Mouse (Mus musculus): ENCODE measurements around the gene Yif1b.
A peak's percentile ranks its signal among the peaks of the same experiment; 100 is the strongest.
"Not testable (repeated sequence)": the region's sequence is repeated elsewhere in the genome, so short reads cannot be mapped to it uniquely, and the experiment has no call there.

Yif1b gene

DNA sequence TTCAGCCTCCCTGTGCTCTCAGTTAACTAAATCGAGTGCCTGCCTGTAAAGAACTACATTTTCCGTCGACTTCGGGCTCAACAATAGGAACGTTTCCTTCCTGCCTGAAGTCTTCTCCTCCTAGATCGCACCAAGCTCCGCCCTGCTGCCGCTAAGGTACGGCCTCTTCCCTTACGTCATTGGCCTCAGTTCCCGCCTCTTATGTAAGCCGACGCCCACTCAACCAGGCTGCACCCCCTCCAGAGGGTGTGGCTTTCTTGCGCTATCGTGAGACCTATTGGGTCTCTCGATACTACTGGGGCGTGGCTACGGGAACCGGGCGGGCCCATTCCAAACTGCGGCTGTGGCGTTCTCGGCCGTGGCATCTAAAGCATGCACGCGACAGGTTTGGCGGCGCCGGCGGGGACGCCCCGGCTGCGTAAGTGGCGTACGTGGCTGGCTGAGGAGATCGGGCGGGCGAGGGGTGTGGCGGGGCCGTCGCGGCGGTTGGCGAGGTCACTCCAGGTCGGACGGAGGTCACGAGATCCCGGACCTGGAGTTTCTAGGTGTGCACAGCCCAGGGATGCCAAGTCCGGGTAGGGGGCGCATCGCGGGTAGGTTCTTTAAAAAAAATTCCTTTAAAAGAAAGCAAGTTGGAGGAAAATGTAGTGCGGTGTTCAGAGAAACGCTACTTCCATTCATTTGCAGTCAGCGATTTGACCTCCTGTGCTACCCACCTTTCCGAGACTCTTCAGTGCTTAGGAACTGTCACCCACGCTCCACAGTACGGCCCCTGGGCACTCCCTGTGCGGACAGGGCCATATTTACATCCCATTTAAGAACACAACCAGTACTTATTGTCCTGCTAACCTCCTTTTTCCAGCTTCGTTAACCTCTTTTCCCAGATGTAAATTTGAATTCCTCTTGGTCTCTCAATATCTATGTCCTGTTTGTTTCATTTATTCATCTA is at the start of gene Yif1b:
Yif1b (plus strand) TSS at position 311 of the 949 bp plus-strand sequence.
- DNase-seq (ENCODE audit: extremely low spot score, low spot score), result peak; percentile 98

DNA sequence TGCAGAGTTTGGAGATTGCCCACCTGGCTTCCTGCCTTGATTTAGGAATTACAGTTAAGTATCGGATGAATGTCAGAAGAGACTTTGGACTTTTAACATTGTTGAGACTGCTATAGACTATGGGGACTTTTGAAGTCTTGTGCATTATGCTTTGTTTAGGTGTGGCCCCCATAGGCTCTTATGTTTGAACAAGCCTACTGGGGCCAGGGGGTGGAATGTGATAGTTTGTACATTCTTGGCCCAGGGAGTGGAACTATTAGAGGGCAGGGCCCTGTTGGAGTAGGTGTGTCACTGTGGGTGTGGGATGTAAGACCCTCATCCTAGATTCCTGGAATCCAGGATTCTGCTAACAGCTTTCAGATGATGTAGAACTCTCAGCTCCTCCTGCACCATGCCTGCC is 43.9 kb upstream of the Yif1b start:
- not testable (repeated sequence) for DNase-seq (ENCODE audit: extremely low spot score, low spot score)

DNA sequence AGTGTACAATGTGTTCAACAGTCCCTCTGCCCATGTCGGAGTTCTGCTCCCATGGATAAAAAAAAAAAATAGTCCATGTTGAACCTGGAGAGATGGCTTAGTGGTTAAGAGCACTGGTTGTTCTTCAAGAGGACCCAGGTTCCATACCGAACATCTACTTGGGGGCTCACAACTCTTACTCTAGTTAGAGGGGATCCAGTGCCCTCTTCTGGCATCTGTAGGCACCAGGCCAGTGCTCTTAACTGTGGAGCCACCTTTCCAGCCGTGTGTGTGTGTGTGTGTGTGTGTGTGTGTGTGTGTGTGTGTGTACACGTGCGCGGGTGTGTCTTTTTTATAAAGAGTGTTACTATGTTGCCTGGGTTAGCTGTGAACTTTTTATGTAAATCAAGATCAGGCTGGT is 35.6 kb upstream of the Yif1b start:
- no peak for DNase-seq (ENCODE audit: extremely low spot score, low spot score)

DNA sequence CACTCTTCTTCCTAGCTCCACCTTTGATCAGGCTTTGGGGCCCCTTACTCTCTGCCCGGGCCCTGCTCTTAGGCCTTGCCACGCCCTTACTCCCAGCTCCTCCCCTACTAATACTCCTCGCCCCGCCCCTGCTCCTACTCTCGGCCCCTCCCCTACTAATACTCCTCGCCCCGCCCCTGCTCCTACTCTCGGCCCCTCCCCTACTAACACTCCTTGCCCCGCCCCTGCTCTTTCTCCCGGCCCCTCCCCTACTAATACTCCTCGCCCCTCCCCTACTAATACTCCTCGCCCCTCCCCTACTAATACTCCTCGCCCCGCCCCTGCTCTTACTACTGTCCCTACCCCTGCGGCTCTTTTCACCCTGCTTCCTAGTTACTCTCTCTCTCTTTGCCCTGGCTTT is 27.1 kb upstream of the Yif1b start:
- DNase-seq (ENCODE audit: extremely low spot score, low spot score), result not testable (repeated sequence)

DNA sequence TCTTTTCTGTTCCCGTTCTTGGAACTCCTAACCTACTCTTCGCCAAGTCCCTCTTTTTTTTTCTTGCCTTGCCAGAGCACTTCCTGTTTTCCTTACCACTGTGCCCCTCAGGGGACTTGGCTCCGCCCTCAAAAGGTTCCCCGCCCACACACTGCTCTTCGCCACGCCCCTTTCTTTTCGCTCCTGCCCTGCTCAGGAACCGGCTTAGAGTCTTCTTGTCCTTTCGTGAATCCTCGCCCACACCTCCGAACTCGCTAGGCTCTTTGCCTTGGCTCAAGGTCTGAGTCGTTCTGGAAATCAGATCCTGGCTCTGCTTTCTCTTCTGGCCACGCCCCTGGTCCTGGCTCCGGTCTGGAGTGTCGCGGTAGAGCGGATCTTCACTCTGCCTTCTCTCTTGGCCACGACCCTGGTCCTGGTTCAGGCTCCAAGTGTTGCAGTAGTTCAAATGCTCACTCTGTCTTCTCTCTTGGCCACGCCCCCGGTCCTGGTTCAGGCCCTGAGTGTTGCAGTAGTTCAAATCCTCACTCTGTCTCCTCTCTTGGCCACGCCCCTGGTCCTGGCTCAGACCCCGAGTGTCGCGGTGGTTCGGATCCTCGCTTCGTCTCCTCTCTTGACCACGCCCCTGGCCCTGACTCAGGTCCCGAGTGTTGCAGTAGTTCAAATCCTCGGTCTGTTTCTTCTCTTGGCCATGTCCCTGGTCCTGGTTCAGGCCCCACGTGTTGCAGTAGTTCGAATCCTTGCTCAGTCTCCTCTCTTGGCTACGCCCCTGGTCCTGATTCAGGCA is 26.5 kb upstream of the Yif1b start:
- peak; percentile 70 for DNase-seq (ENCODE audit: extremely low spot score, low spot score)

DNA sequence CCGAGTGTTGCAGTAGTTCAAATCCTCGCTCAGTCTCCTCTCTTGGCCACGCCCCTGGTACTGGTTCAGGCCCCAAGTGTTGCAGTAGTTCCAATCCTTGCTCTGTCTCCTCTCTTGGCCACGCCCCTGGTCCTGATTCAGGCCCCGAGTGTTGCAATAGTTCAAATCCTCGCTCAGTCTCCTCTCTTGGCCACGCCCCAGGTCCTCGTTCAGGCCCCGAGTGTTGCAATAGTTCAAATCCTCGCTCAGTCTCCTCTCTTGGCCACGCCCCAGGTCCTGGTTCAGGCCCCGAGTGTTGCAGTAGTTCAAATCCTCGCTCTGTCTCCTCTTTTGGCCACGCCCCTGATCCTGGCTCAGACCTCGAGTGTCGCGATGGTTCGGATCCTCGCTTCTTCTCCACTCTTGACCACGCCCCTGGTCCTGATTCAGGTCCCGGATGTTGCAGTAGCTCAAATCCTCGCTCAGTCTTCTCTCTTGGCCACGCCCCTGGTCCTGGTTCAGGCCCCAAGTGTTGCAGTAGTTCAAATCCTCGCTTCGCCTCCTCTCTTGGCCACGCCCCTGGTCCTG is 25.8 kb upstream of the Yif1b start:
- DNase-seq (ENCODE audit: extremely low spot score, low spot score), result no peak

DNA sequence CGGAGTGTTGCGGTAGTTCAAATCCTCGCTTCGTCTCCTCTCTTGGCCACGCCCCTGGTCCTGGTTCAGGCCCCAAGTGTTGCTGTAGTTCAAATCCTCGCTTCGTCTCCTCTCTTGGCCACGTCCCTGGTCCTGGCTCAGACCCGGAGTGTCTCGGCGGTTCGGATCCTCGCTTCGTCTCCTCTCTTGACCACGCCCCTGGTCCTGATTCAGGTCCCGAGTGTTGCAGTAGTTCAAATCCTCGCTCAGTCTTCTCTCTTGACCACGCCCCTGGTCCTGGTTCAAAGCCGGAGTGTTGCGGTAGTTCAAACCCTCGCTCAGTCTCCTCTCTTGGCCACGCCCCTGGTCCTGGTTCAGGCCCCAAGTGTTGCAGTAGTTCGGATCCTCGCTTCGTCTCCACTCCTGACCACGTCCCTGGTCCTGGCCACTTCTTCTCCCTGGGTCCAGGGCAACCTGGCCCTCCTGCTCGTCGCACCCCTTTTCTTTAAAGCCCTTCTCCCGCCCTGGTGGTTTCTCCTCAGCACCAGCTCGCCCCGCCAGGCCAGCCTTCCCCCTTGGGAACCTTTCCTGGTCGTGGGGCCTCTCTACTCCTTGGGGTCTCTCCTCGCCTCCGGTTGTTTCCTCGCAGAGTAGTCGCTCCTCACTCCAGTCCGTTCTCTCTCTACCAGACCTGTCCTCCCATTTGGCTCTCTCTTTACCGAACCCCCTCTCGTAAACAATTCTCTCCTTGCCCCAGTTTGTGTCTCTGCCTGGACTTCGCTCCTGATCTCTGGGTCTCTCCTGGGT is 25.2 kb upstream of the Yif1b start:
- DNase-seq (ENCODE audit: extremely low spot score, low spot score), result not testable (repeated sequence)

DNA sequence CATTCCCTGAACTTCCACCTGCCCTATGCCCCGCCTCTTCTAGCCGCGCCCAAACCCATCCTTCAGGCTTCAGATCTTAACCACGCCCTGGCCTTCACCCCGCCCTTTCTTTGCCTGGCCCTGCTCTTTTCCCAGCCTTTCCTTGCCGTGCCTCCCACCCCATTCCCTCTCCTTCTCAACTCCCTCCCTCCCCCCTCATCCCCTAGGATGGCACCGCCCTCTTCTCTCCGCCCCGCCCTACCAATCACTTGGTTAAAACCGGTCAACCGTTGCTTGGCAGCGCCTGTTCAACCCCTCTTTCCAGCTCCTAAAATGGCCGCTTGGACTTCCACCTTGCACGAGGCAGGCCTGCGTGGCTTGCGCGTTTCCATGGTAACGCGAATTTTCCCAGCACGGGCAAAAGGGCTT is 24.4 kb upstream of the Yif1b start, which contains the start of gene Catsperg1:
Catsperg1 (minus strand) TSS at position 361 of the 408 bp plus-strand sequence.
- DNase-seq (ENCODE audit: extremely low spot score, low spot score), result peak; percentile 69

DNA sequence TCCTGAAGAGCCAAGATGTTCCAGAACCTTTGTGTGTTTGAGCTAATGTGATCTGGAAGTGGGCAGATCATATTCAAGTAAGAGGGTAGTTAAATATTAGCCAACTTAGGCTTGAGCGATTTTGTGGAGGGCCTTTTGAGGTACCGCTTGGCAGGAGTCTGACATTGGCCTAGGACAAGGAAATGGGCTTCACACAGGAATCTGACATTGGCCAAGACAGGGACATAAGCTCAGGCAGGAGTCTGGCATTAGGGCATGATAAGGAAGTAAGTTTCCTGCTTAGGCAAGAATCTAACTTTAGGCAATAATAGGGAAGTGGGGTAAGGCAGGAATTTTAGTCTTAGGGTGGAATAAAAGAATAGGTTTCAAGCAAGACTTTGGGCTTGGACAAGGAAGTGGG is 23.9 kb upstream of the Yif1b start:
- DNase-seq (ENCODE audit: extremely low spot score, low spot score), result no peak

DNA sequence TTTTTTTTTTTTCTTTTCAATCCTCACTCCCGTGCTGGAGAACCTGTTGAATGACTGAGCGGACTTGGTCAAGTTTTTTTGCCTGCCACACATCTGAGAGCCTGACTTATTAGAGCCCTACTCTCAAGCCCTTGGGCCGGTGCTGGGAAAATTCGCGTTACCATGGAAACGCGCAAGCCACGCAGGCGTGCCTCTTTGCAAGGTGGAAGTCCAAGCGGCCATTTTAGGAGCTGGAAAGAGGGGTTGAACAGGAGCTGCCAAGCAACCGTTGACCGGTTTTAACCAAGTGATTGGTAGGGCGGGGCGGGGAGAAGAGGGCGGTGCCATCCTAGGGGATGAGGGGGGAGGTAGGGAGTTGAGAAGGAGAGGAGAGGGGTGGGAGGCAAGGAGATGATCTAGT is 23.3 kb upstream of the Yif1b start:
- DNase-seq (ENCODE audit: extremely low spot score, low spot score), result no peak

DNA sequence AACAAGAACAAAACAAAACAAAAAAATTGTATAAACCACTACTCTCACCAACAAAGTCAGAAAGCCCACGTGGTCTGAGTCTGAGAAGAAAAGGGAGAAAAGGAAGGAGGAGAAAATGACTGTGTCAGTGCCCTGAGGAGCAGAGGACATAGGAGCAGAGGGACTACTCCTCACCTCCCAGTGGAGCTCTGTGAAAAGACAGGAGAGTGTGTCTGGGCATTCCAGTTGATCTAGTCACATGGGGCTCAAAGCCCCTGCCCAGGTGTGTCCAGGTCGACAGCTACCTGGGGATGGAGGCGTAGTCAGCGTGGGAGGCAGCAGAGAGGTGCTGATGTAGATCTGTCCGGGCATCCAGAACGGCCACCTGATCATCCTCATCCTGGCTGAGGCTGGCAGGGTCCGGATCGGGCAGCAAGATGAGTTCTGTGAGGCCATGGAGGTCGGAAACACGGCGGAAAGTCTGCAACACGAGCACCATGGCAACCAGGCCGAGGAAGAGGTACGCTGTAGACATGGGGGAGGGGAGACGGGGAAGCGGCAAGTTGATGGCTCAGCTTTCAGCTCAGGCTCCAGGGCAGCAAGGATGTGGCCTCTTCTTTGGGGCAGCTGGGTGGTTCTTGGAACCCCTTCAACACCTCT is 13.3 kb upstream of the Yif1b start:
- DNase-seq (ENCODE audit: extremely low spot score, low spot score), result no peak

DNA sequence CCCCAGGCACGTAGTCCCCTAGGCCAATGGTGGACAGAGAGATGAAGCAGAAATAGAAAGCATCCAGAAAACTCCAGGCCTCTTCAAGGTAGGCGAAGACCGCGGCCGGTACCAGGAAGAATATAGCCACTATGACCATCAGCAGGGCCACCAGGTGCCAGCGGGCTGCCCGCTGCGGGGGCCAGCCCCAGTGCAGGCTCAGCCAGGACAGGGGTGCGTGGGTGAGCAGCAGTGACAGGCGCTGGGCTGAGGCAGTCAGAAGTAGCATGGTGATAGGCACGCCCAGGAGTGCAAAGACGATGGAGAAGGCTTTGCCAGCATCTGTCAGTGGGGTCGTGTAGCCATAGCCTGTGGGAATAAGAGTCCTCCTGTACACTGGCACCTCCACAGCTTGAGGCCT is 12.6 kb upstream of the Yif1b start:
- DNase-seq (ENCODE audit: extremely low spot score, low spot score), result no peak

DNA sequence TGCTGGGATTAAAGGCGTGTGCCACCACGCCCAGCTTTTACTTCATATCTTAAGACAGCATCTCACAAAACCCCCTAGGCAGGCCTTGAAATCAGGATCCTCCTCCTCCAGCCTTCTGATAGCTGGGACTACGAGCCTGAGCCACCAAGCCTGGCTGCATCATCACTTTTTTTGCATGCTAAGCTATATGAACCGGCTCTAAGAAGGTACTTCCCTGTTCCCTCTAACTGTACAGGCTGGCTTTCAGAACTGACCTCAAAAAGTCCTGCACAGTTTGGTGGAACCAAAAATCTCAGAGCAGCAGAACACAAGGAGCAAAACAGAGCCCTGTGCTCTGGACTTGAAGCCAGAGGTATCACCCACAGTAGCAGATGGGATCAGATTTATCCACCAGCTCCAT is 9.9 kb upstream of the Yif1b start:
- DNase-seq (ENCODE audit: extremely low spot score, low spot score), result no peak

DNA sequence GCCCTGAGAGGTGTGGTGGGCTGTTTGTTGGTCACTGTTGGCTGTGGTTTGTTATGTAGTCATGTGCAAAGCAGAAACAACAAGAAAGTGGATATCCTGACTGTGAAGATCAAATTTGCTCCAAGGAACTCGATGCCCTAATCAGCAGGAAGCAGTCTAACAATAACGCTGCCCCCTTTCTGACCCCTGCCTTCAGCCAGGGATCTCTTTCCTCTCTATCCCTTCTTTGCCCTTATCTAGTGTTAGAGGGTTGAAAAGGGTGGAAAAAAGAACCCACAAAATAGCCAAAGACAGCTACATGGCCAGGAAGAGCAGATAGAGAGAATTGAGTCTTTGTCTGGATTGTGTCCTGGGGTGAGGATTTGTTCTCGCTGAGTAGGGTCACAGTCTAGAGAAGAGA is 7.6 kb upstream of the Yif1b start:
- no peak for DNase-seq (ENCODE audit: extremely low spot score, low spot score)

DNA sequence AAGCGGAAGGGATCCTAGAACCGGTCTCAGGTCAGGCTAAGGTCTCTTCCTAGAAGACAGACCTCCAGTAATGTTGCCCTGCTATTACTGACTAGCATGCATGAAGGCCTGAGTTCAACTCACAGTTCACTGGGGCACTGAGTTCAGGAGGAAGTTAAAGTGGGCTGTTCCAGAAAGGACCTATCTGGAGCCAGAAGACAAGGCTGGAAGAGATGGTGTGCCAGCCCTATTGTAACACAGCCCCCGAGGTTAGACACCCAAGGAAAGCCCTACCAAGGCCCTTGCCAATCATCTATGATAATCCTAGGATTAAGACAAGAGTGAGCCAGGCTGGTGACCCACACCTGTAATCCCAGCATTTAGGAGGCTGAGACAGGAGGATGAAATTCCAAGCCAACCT is 6.6 kb upstream of the Yif1b start:
- DNase-seq (ENCODE audit: extremely low spot score, low spot score), result no peak

DNA sequence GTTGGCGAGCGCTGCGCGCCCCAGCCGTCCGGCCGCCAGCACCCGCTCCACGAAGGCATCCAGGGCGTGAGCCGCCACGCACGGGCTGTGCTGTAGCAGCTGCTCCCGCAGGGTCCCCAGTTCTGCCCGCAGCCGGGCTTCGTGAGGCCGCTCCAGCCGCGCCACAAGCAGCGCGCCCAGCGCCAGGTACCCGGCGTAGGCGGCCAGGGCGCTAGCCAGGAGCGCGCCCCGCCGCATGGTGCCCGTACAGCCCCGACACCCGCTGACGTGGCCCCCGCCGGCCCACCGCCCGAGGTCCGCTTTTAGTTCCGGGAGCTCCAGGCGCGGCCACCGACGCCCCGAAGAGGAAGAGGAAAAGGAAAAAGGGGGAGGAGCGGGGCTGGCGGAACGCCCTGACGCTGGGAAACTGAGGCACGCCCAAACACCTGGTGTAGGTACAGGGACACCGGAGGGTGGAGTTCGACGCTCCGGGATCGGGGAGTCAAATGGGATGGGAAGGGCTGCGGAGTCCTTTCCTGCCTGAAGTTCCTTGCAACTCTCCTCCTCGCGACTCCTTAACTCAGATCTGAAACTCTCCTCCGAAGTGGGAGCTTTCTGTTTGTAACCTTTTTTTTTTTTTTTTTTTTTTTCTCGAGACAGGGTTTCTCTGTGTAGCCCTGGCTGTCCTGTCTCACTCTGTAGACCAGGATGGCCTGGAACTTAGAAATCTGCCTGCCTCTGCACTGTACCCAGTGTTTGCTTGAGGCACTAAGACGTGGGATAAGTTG is 5.7 kb upstream of the Yif1b start, which contains the start of gene Kcnk6:
Kcnk6 (minus strand) TSS at position 269 of the 767 bp plus-strand sequence.
- peak; percentile 40 for DNase-seq (ENCODE audit: extremely low spot score, low spot score)

DNA sequence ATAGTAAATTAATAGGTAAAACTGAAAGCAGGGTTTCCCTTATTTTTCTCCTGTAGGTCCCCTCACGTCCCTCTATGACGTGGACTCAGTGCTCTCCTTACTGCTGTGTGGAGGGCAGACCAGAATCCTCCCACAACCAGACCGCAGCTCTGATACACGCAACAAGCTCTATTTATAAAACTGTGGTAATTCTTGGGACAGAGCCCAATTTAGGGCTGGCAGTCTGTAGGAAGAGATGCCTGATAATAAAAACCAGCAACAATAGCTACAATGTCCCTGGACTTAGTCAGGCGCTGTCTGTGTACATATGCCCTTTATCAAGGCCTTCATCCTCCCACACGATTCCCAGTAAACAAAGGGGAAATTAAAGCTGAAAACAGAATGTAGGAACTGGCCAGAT is 4.4 kb upstream of the Yif1b start:
- DNase-seq (ENCODE audit: extremely low spot score, low spot score), result no peak

DNA sequence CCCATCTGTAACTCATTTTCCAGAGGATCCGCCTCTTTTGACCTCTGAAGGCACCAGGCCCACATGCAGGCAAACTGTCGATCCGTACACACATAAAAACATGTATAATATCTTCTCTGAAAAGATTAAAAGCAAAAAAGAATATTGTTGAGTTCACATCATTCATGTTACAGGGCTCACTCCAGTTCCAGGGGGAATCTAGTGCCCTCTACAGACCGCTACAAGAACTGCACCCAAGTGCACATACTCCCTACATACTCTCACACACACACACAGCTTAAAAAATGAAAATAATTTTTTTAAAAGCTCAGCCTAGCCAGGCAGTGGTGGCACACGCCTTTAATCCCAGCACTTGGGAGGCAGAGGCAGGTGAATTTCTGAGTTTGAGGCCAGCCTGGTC is 3.5 kb upstream of the Yif1b start:
- no peak for DNase-seq (ENCODE audit: extremely low spot score, low spot score)

DNA sequence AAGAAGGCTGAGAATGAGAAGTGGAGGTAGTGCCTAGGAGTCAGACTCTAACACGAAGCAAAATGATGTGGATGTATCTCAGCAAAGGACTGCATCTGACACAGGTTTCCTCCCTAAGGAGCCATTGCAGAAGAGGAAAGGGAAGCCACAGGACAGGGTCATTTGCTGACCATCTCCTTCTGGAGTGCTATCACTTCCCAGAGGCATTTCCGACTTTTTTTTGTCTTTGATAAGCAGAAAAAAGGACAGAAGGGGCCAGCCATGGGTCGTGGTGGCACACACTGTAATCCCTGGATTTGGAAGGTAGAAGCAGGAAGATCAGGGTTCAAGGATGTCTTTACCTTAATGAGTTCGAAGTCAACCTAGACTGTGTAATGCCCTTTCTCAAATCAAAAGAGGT is 1.5 kb upstream of the Yif1b start:
- DNase-seq (ENCODE audit: extremely low spot score, low spot score), result no peak

DNA sequence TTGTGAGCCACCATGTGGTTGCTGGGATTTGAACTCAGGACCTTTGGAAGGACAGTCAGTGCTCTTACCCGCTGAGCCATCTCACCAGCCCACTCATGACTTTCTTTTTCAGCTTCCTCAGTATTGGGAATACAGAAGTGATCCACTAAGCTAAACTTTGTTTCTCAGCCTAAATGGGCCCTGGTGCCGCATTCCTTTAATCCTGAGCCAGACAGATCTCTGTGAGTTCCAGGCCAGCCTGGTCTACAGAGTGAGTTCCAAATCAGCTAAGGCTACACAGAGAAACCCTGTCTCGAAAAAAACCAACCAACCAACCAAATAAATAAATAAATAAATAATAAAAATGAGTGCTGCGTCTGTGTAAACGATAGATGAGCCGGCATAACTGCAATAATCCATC is 533 bp upstream of the Yif1b start:
- not testable (repeated sequence) for DNase-seq (ENCODE audit: extremely low spot score, low spot score)
